Mouse (Mus musculus): ENCODE data around the gene Cpne5.

GRCm38 (mm10) chr17:29145101-29145500 is 92.9 kb downstream of the Cpne5 start:
- TF ChIP-seq MYB (IDR thresholded peaks at IDR 0.05; ENCODE audit: low read depth, low read length) (no peak), EP300 (IDR thresholded peaks at IDR 0.05; ENCODE audit: low read depth in 1 of 2, low read length in 2 of 2) (no peak), BHLHE40 (IDR thresholded peaks at IDR 0.05; ENCODE audit: borderline replicate concordance, low read depth, low read length) (no peak), CHD2 (IDR thresholded peaks at IDR 0.05; ENCODE audit: low read length) (no peak), MAZ (IDR thresholded peaks at IDR 0.05; ENCODE audit: low read depth, low read length) (no peak), CTCF (IDR thresholded peaks at IDR 0.05 in 2 of 3, conservative IDR thresholded peaks at IDR 0.05 in 1 of 3; ENCODE audit: control insufficient read depth in 1 of 3, insufficient read depth in 1 of 3, low read depth in 2 of 3, low read length in 3 of 3, poor library complexity in 1 of 3, severe bottlenecking in 1 of 3) (no peak), ZMIZ1 (IDR thresholded peaks at IDR 0.05; ENCODE audit: low read depth, low read length) (no peak), POLR2A (IDR thresholded peaks at IDR 0.05; ENCODE audit: control insufficient read depth in 1 of 2, insufficient read depth in 1 of 2, low read depth in 1 of 2, low read length in 2 of 2, poor library complexity in 1 of 2) (no peak), NRF1 (IDR thresholded peaks at IDR 0.05; ENCODE audit: insufficient read depth, low read depth, low read length, poor library complexity, severe bottlenecking) (no peak), HCFC1 (IDR thresholded peaks at IDR 0.05; ENCODE audit: low read depth, low read length) (no peak), JUND (IDR thresholded peaks at IDR 0.05; ENCODE audit: low read depth, low read length) (no peak), ZC3H11A (IDR thresholded peaks at IDR 0.05; ENCODE audit: low read depth, low read length) (no peak), TBP (IDR thresholded peaks at IDR 0.05; ENCODE audit: low read depth, low read length) (no peak)
